Mouse (Mus musculus): ENCODE data around the gene AB124611. TPM values are rescaled to one million over a fixed set of nuclear protein-coding genes. Genes with fewer than 3 reads are reported as not detected.
A peak's percentile ranks its signal among the peaks of the same experiment; 100 is the strongest.

Gene AB124611
- polyA plus RNA-seq, 1 experiment, result 69.1 TPM

GRCm38 (mm10) chr9:21507753-21508430 is 18.1 kb upstream of the AB124611 start:
- Histone ChIP-seq H3K36me3 (ENCODE audit: control insufficient read depth, insufficient read depth, low read length) (peaks cover 36% of the 10 kb centered on the region), H3K4me1 (ENCODE audit: control insufficient read depth, insufficient read depth, insufficient read length) (peaks cover 5% of the 10 kb centered on the region; the same call in 1 of the 2 replicates), H3K27ac (ENCODE audit: insufficient read depth, low read length) (no peak overlapping the region), H3K4me3 (ENCODE audit: extremely low read depth, insufficient read depth, insufficient read length) (no peak overlapping the region), H3K27me3 (ENCODE audit: control insufficient read depth, insufficient read depth, low read length) (no peaks in the 10 kb centered on the region)
- no peak for TF ChIP-seq CTCF (IDR thresholded peaks at IDR 0.05; ENCODE audit: extremely low read depth, insufficient read depth, insufficient read length, insufficient replicate concordance)
- no peak for TF ChIP-seq POLR2A (IDR thresholded peaks at IDR 0.05; ENCODE audit: low read depth, low read length)
- no peak for DNase-seq (ENCODE audit: low read depth in 1 of 2, low spot score in 2 of 2)
- 93% methylated on average over 15 of the region's 15 CpGs for WGBS

DNA sequence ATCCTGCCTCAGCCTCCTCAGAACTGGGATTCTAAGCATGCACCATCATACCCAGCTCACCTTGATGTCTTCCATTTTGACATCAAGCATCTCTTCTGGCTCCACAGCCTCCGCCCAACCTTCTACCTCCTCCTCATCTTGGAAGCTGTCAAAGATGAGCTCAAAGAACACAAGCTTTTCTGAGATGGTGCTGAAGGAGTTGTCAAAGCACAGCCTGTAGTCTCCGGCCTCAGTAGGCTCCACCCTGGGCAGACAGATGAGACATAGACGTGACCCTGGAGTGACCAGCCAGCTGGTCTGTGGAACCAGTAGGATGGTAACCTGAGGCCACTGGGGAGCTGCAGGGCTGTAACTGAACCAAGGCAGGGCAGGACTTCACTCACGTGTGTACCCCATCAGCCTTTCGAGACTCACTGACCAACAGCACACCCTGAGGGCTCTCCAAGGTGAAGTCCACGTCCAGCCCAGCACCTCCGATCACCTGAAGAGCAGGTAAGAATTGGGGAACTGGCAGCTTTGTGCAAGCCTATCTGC is 17.0 kb upstream of the AB124611 start:
- Histone ChIP-seq H3K4me1 (ENCODE audit: control insufficient read depth, insufficient read depth, insufficient read length) (peaks cover 5% of the 10 kb centered on the region; the same call in 1 of the 2 replicates), H3K4me3 (ENCODE audit: extremely low read depth, insufficient read depth, insufficient read length) (no peak overlapping the region), H3K27me3 (ENCODE audit: control insufficient read depth, insufficient read depth, low read length) (no peaks in the 10 kb centered on the region), H3K36me3 (ENCODE audit: control insufficient read depth, insufficient read depth, low read length) (peaks cover 32% of the 10 kb centered on the region), H3K27ac (ENCODE audit: insufficient read depth, low read length) (no peak overlapping the region)
- 90% methylated on average over 7 of the region's 7 CpGs for WGBS
- no peak for DNase-seq (ENCODE audit: low read depth in 1 of 2, low spot score in 2 of 2)
- TF ChIP-seq CTCF (IDR thresholded peaks at IDR 0.05; ENCODE audit: extremely low read depth, insufficient read depth, insufficient read length, insufficient replicate concordance), result no peak
- no peak for TF ChIP-seq POLR2A (IDR thresholded peaks at IDR 0.05; ENCODE audit: low read depth, low read length)

GRCm38 (mm10) chr9:21509772-21510688 is 15.9 kb upstream of the AB124611 start, which contains the start of gene Tmed1:
Tmed1 (minus strand) TSS chr9:21510252.
- TF ChIP-seq CTCF (IDR thresholded peaks at IDR 0.05; ENCODE audit: extremely low read depth, insufficient read depth, insufficient read length, insufficient replicate concordance) (no peak), POLR2A (IDR thresholded peaks at IDR 0.05; ENCODE audit: low read depth, low read length) (peak; percentile 30; the same call in 1 of the 2 replicates)
- Histone ChIP-seq H3K4me1 (ENCODE audit: control insufficient read depth, insufficient read depth, insufficient read length) (peaks cover 5% of the 10 kb centered on the region; the same call in 1 of the 2 replicates), H3K27me3 (ENCODE audit: control insufficient read depth, insufficient read depth, low read length) (no peaks in the 10 kb centered on the region), H3K27ac (ENCODE audit: insufficient read depth, low read length) (peak within 1 kb of the TSS; percentile 91), H3K4me3 (ENCODE audit: extremely low read depth, insufficient read depth, insufficient read length) (peak within 1 kb of the TSS; percentile 78), H3K36me3 (ENCODE audit: control insufficient read depth, insufficient read depth, low read length) (peaks cover 26% of the 10 kb centered on the region)
- 2% methylated on average over 44 of the region's 44 CpGs for WGBS
- DNase-seq (ENCODE audit: low read depth in 1 of 2, low spot score in 2 of 2), result peak; percentile 91

- WGBS, result 9% methylated on average over 7 of the region's 7 CpGs
- no peak overlapping the region; the same call in 1 of the 2 replicates for H3K27ac ChIP-seq (ENCODE audit: insufficient read depth, low read length)
Observed at GRCm38 (mm10) chr9:21510689-21511015, 15.3 kb upstream of the AB124611 start.

DNA sequence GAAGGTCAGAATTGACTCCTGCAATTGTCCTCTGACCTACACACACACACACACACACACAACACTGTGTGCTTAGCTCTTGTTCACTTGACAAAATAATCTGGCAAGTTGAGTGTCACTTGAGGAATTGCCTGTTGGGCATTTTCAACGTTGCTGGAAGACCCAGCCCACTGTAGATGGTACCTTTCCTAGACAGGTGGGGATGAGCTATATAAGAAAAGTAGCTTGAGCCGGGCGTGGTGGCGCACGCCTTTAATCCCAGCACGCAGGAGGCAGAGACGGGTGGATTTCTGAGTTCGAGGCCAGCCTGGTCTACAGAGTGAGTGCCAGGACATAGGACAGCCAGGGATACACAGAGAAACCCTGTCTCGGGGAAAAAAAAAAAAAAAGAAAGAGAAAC is 14.9 kb upstream of the AB124611 start:
- Histone ChIP-seq H3K27ac (ENCODE audit: insufficient read depth, low read length) (no peak overlapping the region), H3K4me1 (ENCODE audit: control insufficient read depth, insufficient read depth, insufficient read length) (peaks cover 5% of the 10 kb centered on the region; the same call in 1 of the 2 replicates), H3K4me3 (ENCODE audit: extremely low read depth, insufficient read depth, insufficient read length) (no peak overlapping the region), H3K27me3 (ENCODE audit: control insufficient read depth, insufficient read depth, low read length) (no peaks in the 10 kb centered on the region), H3K36me3 (ENCODE audit: control insufficient read depth, insufficient read depth, low read length) (peaks cover 17% of the 10 kb centered on the region)
- TF ChIP-seq POLR2A (IDR thresholded peaks at IDR 0.05; ENCODE audit: low read depth, low read length) (no peak), CTCF (IDR thresholded peaks at IDR 0.05; ENCODE audit: extremely low read depth, insufficient read depth, insufficient read length, insufficient replicate concordance) (no peak)
- no peak for DNase-seq (ENCODE audit: low read depth in 1 of 2, low spot score in 2 of 2)
- WGBS, result 82% methylated on average over 9 of the region's 9 CpGs

More at GRCm38 (mm10) chr9:21510689-21511015, 15.3 kb upstream of the AB124611 start:
- Histone ChIP-seq H3K4me1 (ENCODE audit: control insufficient read depth, insufficient read depth, insufficient read length) (peaks cover 5% of the 10 kb centered on the region; the same call in 1 of the 2 replicates), H3K36me3 (ENCODE audit: control insufficient read depth, insufficient read depth, low read length) (peaks cover 20% of the 10 kb centered on the region), H3K4me3 (ENCODE audit: extremely low read depth, insufficient read depth, insufficient read length) (peak overlapping the region; percentile 56), H3K27me3 (ENCODE audit: control insufficient read depth, insufficient read depth, low read length) (no peaks in the 10 kb centered on the region)
- no peak for DNase-seq (ENCODE audit: low read depth in 1 of 2, low spot score in 2 of 2)
- TF ChIP-seq CTCF (IDR thresholded peaks at IDR 0.05; ENCODE audit: extremely low read depth, insufficient read depth, insufficient read length, insufficient replicate concordance), result no peak
- no peak for TF ChIP-seq POLR2A (IDR thresholded peaks at IDR 0.05; ENCODE audit: low read depth, low read length)

DNA sequence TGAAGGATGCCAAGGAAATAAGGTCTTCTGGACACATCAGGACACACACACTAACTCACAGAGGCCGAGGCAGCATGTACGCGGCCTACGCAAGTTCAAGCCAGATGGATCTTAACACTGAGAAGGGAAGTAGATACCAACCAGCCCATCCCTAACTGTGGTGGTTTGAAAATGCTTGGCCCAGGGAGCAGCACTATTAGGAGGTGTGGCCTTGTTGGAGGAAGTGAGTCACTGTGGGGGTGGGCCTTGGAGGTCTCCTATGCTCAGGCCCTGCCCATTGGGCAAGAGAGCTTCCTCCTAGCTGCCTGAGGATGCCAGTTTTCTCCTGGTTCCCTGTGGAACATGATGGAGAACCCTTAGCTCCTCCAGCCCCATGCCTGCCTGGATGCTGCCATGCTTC is 12.5 kb upstream of the AB124611 start:
- WGBS, result 99% methylated on average over 4 of the region's 4 CpGs
- H3K36me3 ChIP-seq (ENCODE audit: control insufficient read depth, insufficient read depth, low read length), result no peaks in the 10 kb centered on the region; the same call in none of the 2 replicates

More for the DNA sequence above, 12.5 kb upstream of the AB124611 start:
- Histone ChIP-seq H3K4me3 (ENCODE audit: extremely low read depth, insufficient read depth, insufficient read length) (no peak overlapping the region), H3K4me1 (ENCODE audit: control insufficient read depth, insufficient read depth, insufficient read length) (peaks cover 5% of the 10 kb centered on the region; the same call in 1 of the 2 replicates), H3K27me3 (ENCODE audit: control insufficient read depth, insufficient read depth, low read length) (no peaks in the 10 kb centered on the region), H3K27ac (ENCODE audit: insufficient read depth, low read length) (no peak overlapping the region)
- TF ChIP-seq POLR2A (IDR thresholded peaks at IDR 0.05; ENCODE audit: low read depth, low read length) (no peak), CTCF (IDR thresholded peaks at IDR 0.05; ENCODE audit: extremely low read depth, insufficient read depth, insufficient read length, insufficient replicate concordance) (no peak)
- no peak for DNase-seq (ENCODE audit: low read depth in 1 of 2, low spot score in 2 of 2)
